Mouse (Mus musculus): Measurements from ENCODE around the gene Ksr2.

GRCm38 (mm10) chr5:117519858-117520495, 106.2 kb downstream of the Ksr2 start:
- TF ChIP-seq TAL1 (IDR thresholded peaks at IDR 0.05; ENCODE audit: low read length) (no peak), GATA1 (IDR thresholded peaks at IDR 0.05; ENCODE audit: low read length) (no peak)

Data from erythroblast, embryonic 14.5 days (primary cell).